Mouse (Mus musculus) intestine, postnatal 0 days (tissue): Measurements from ENCODE around the gene Ptpn3. TPM values are rescaled to one million over a fixed set of nuclear protein-coding genes. Genes with fewer than 3 reads are reported as not detected.

Experiments
- ATAC-seq: fragments of 200-750 bp; cut with Nextera tagmentation; 2 replicates; pipeline ENCODE4 v1.8.0; 2017; ENCODE audit warnings: mild to moderate bottlenecking, moderate TSS enrichment, moderate library complexity
- H3K27ac ChIP-seq: fragments of 300-500 bp; sonication (generic); 2 replicates; pipeline ENCODE4 v1.5.1; 2014; ENCODE audit warnings: mild to moderate bottlenecking, low read depth, low read length, moderate library complexity
- H3K27me3 ChIP-seq: fragments of 300-500 bp; sonication (generic); replicated peaks from 2 replicates; pipeline ENCODE4 v1.6.1; 2014; ENCODE audit warnings: low read length, mixed read lengths; ENCODE audit not compliant: control insufficient read depth, insufficient read depth
- H3K36me3 ChIP-seq: fragments of 300-500 bp; sonication (generic); 2 replicates; pipeline ENCODE4 v1.6.1; 2014; ENCODE audit warnings: mild to moderate bottlenecking, moderate library complexity; ENCODE audit not compliant: control insufficient read depth, insufficient read depth
- H3K4me1 ChIP-seq: fragments of 300-500 bp; sonication (generic); replicated peaks from 2 replicates; pipeline ENCODE4 v1.6.1; 2014; ENCODE audit warnings: antibody characterized with exemption, low read length, mixed read lengths; ENCODE audit not compliant: control insufficient read depth, insufficient read depth
- H3K4me2 ChIP-seq: fragments of 300-500 bp; sonication (generic); replicated peaks from 2 replicates; pipeline ENCODE4 v1.6.1; 2014; ENCODE audit warnings: low read depth, mild to moderate bottlenecking, moderate library complexity
- H3K4me3 ChIP-seq: fragments of 300-500 bp; sonication (generic); 2 replicates; pipeline ENCODE4 v1.5.1; 2014; ENCODE audit warnings: low read depth, low read length
- H3K9ac ChIP-seq: fragments of 300-500 bp; sonication (generic); 2 replicates; pipeline ENCODE4 v1.6.1; 2014; ENCODE audit warnings: mild to moderate bottlenecking, low read depth, low read length
- H3K9me3 ChIP-seq: fragments of 300-500 bp; sonication (generic); 2 replicates; pipeline ENCODE4 v1.6.1; 2016; ENCODE audit warnings: mixed run types; ENCODE audit not compliant: control insufficient read depth
- CTCF ChIP-seq: sonication (generic); IDR thresholded peaks from 2 replicates; pipeline ENCODE4 v1.5.1; 2016; ENCODE audit warnings: low read depth, mild to moderate bottlenecking, control low read depth, antibody characterized with exemption, moderate library complexity
- WGBS: fragments of 180-500 bp; shearing (Covaris S2); extraction: QIAGEN DNeasy Blood & Tissue Kit; methylation state at CpG from one replicate; pipeline ENCODE4 v1.1.7; 2014; 5-methylcytosine and 5-hydroxymethylcytosine counted together
- polyA plus RNA-seq: library from polyadenylated mRNA; unstranded; fragments of >200 nt; fragmentation: Nextera tagmentation; extraction: Ambion mirVana; gene quantifications from 2 replicates; pipeline ENCODE4 v1.2.1, GENCODE M21; 2015

Ptpn3 gene
- polyA plus RNA-seq, 1 experiment from 2014 or later: 8.6 TPM

DNA sequence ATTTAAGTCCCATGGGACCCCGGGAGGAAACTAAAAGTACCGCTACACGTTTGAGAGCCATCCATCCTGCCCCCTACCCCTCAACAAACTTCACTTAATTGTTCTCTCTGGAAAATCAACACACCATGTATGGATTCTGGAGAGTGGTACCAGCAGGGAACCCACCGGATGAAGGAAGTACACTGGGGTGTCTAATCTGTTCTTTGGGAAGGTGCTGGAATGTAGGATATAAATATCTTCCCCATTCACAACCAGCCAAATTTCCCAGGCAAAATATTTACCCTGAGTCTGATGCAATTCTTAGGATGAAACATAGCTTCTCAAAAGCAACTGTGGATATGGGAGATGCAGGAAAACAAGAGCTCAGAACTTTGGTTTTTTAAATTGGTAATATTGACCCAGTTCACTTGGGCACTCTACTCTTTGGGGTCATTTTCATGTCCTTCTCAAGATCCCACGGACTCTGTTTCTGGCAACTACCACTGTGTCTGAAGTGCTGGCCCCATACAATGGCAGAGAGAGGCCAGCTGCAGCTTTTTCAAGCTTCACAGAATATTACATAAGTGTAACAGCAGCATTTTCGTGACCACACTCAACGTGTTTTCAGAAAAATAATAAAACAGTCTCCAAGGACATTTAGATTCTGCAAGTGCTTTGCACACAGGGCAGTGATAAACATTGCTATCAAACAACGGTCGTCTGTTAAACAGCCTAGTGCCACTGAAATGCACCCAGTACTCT, 109.9 kb downstream of the Ptpn3 start:
- H3K4me1 ChIP-seq: no peaks in the 10 kb centered on the region
- H3K9ac ChIP-seq: no peak overlapping the region
- 42% methylated on average over 9 of the region's 9 CpGs for WGBS
- no peaks in the 10 kb centered on the region for H3K9me3 ChIP-seq
- no peak overlapping the region for H3K4me2 ChIP-seq
- H3K27ac ChIP-seq: no peak overlapping the region
- H3K27me3 ChIP-seq: no peaks in the 10 kb centered on the region
- no peak for ATAC-seq
- no peak for TF ChIP-seq CTCF
- H3K36me3 ChIP-seq: peaks cover 15% of the 10 kb centered on the region; the same call in 1 of the 2 replicates
- no peak overlapping the region for H3K4me3 ChIP-seq

- TF ChIP-seq CTCF: no peak
Measured at GRCm38 (mm10) chr4:57189881-57190280, 111.8 kb downstream of the Ptpn3 start.

DNA sequence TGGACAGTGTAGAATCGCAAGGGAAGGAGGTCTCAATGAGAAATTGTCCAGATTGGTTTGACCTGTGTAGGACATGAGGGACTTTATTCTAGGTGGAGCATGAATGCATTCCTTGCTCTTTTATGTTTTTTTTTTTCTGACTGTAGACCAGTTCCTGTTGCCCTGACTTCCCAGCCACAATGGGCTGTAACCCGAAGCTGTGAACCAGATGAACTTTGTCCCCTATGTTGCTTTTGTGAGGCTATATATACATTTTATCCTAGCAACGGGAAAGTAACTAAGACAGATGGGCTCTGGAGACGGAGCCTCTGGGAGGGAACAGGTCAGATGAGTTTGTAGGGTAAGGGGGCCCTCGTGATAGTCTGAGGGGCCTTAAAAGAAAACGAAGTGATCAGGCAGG, 115.6 kb downstream of the Ptpn3 start:
- Histone ChIP-seq H3K9ac (no peak overlapping the region), H3K4me3 (no peak overlapping the region), H3K36me3 (no peaks in the 10 kb centered on the region), H3K27ac (peak overlapping the region; percentile 68; the same call in 1 of the 2 replicates), H3K27me3 (no peaks in the 10 kb centered on the region), H3K4me2 (peak overlapping the region; percentile 37), H3K9me3 (no peaks in the 10 kb centered on the region), H3K4me1 (peaks cover 4% of the 10 kb centered on the region; the same call in 1 of the 2 replicates)
- WGBS: 8% methylated on average over 6 of the region's 6 CpGs
- no peak for TF ChIP-seq CTCF
- ATAC-seq: peak; percentile 90

More at GRCm38 (mm10) chr4:57189881-57190280, 111.8 kb downstream of the Ptpn3 start:
- peaks cover 7% of the 10 kb centered on the region; the same call in 1 of the 2 replicates for H3K36me3 ChIP-seq
- no peak for ATAC-seq
- H3K4me1 ChIP-seq: peaks cover 4% of the 10 kb centered on the region; the same call in 1 of the 2 replicates
- no peaks in the 10 kb centered on the region for H3K27me3 ChIP-seq
- 80% methylated on average over 2 of the region's 2 CpGs for WGBS
- H3K4me3 ChIP-seq: no peak overlapping the region
- no peaks in the 10 kb centered on the region for H3K9me3 ChIP-seq
- H3K4me2 ChIP-seq: no peak overlapping the region
- no peak overlapping the region for H3K9ac ChIP-seq
- no peak overlapping the region for H3K27ac ChIP-seq

- no peaks in the 10 kb centered on the region for H3K27me3 ChIP-seq
- 34% methylated on average over 8 of the region's 8 CpGs for WGBS
- H3K4me1 ChIP-seq: peaks cover 4% of the 10 kb centered on the region; the same call in 1 of the 2 replicates
- H3K9ac ChIP-seq: no peak overlapping the region
- H3K27ac ChIP-seq: peak overlapping the region; percentile 68
- H3K9me3 ChIP-seq: no peaks in the 10 kb centered on the region
- peak overlapping the region; percentile 37 for H3K4me2 ChIP-seq
- no peak for TF ChIP-seq CTCF
- H3K36me3 ChIP-seq: no peaks in the 10 kb centered on the region
- ATAC-seq: peak; percentile 39
- no peak overlapping the region for H3K4me3 ChIP-seq
Measured at GRCm38 (mm10) chr4:57185462-57185861, 116.2 kb downstream of the Ptpn3 start.

DNA sequence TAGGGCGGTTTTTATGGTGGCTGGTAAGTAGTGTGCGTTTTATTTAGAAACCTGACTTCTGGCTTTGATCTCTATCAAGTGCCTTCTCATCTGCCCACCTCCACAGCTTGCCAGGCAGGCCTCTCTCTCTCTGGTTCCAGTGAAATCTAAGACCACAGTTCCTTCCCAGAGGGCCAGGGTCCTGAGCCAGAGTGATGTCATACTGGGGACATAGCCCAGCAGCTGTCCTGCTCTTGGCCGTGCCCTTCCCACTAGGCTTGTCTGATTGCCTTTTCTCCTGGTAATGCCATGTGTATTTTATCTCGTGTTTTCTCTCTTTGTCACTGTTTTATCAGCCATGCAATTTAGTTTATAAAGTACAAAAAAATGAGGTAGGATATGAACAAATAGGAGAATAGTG, 118.1 kb downstream of the Ptpn3 start:
- no peaks in the 10 kb centered on the region for H3K9me3 ChIP-seq
- no peaks in the 10 kb centered on the region for H3K36me3 ChIP-seq
- no peak overlapping the region for H3K27ac ChIP-seq
- TF ChIP-seq CTCF: no peak
- H3K4me3 ChIP-seq: no peak overlapping the region
- peaks cover 4% of the 10 kb centered on the region; the same call in 1 of the 2 replicates for H3K4me1 ChIP-seq
- ATAC-seq: no peak
- no peaks in the 10 kb centered on the region for H3K27me3 ChIP-seq
- WGBS: 46% methylated on average over 4 of the region's 4 CpGs
- no peak overlapping the region for H3K9ac ChIP-seq
- H3K4me2 ChIP-seq: no peak overlapping the region

DNA sequence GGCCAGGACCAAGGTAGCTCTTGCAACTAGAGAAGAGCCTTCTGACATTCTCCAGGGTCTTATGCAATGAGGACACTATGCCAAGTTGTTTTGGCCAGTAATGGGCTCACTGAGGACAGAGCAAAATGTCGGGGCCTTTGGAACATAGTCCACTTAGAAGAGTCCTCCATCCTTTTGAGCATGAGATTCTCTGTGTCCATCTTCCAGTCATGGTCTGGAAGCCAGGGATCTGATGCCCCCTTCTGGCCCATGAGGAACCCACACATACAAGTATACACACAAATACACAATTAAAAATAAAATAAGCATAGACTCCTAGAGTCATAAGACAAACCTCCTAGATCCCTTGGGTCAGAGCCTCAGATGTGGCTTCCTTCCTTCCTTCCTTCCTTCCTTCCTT, 120.1 kb downstream of the Ptpn3 start:
- H3K27ac ChIP-seq: no peak overlapping the region
- ATAC-seq: no peak
- no peaks in the 10 kb centered on the region for H3K27me3 ChIP-seq
- no peak overlapping the region for H3K4me2 ChIP-seq
- H3K36me3 ChIP-seq: no peaks in the 10 kb centered on the region
- H3K9me3 ChIP-seq: no peaks in the 10 kb centered on the region
- no peak overlapping the region for H3K4me3 ChIP-seq
- H3K9ac ChIP-seq: no peak overlapping the region
- 71% methylated on average over 1 of the region's 1 CpGs for WGBS
- peaks cover 4% of the 10 kb centered on the region; the same call in 1 of the 2 replicates for H3K4me1 ChIP-seq
- peak; percentile 69 for TF ChIP-seq CTCF
